Mouse (Mus musculus) bone marrow macrophage, adult 2 months (primary cell): ENCODE data around the gene Armc8. TPM values are rescaled to one million over a fixed set of nuclear protein-coding genes. Genes with fewer than 3 reads are reported as not detected.
A peak's percentile ranks its signal among the peaks of the same experiment; 100 is the strongest.
"Not testable (repeated sequence)": the region's sequence is repeated elsewhere in the genome, so short reads cannot be mapped to it uniquely, and the experiment has no call there.

Experiments used
- H3K27ac ChIP-seq: 2 replicates; pipeline ENCODE4 v1.5.1; 2012; ENCODE audit warnings: low read depth, low read length; ENCODE audit not compliant: insufficient read depth
- H3K4me1 ChIP-seq: 2 replicates; pipeline ENCODE4 v1.6.1; 2012; ENCODE audit warnings: low read length; ENCODE audit not compliant: control insufficient read depth, insufficient read depth
- H3K4me3 ChIP-seq: 2 replicates; pipeline ENCODE4 v1.5.1; 2012; ENCODE audit warnings: mild to moderate bottlenecking, low read length, moderate library complexity; ENCODE audit not compliant: insufficient read depth
- CTCF ChIP-seq: IDR thresholded peaks from 2 replicates; pipeline ENCODE4 v1.5.1; 2012; ENCODE audit warnings: low read depth, mild to moderate bottlenecking, low read length, moderate library complexity
- POLR2A ChIP-seq: IDR thresholded peaks from 2 replicates; pipeline ENCODE4 v1.6.1; 2012; ENCODE audit warnings: mild to moderate bottlenecking, low read depth, low read length, borderline replicate concordance
- polyA plus RNA-seq: library from polyadenylated mRNA; stranded (reverse); fragments of >200 nt; gene quantifications from 2 replicates; pipeline ENCODE4 v1.2.4, GENCODE M21; 2012; ENCODE audit not compliant: missing spikeins, insufficient read depth, insufficient read length

Gene Armc8
- 16.1 and 17.4 TPM in 2 replicates for polyA plus RNA-seq

- peaks cover 8% of the 10 kb centered on the region for H3K4me1 ChIP-seq
- peak within 1 kb of the TSS; percentile 85 for H3K27ac ChIP-seq
- TF ChIP-seq POLR2A = no peak
- peak within 1 kb of the TSS; percentile 99 for H3K4me3 ChIP-seq
Measured at GRCm38 (mm10) chr9:99568347-99569070, at the start of gene Armc8. TSS of gene Armc8 (minus strand) at chr9:99568899.

- Histone ChIP-seq H3K4me1 (no peaks in the 10 kb centered on the region), H3K4me3 (no peak within 1 kb of the TSS), H3K27ac (no peak within 1 kb of the TSS)
- TF ChIP-seq POLR2A = no peak
- no peak for TF ChIP-seq CTCF
Measured at GRCm38 (mm10) chr9:99612202-99612601, 43.5 kb upstream of the Armc8 start, which contains the start of gene A4gnt. TSS of gene A4gnt (plus strand) at chr9:99612502.

- Histone ChIP-seq H3K27ac (no peak overlapping the region), H3K4me1 (no peaks in the 10 kb centered on the region), H3K4me3 (no peak overlapping the region)
- TF ChIP-seq CTCF (no peak), POLR2A (no peak)
Measured at GRCm38 (mm10) chr9:99603566-99603965, 34.9 kb upstream of the Armc8 start.

- H3K4me3 ChIP-seq, H3K27ac ChIP-seq, H3K4me1 ChIP-seq: not testable (repeated sequence)
Measured at GRCm38 (mm10) chr9:99599127-99599526, 30.4 kb upstream of the Armc8 start.

DNA sequence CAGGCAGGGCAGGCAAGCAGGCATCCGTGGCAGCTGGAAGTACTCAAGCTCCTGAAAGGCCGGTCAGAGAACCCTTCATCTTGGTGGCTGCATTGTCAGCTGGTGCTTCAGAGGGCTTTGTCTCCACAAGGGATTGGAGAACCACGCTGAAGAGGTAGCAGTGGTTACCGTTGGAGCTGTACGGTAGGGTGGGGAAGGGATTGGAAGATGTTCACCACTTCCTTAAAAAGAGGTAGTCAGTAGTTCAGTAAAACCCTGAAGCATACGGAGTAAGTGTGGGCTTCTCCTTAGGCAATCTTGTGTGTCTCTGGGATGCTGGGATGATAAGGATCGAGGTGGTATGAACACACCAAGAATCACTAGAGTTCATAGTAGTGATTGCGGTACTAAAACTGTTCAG is 22.4 kb upstream of the Armc8 start:
- Histone ChIP-seq H3K27ac (no peak overlapping the region), H3K4me1 (no peaks in the 10 kb centered on the region), H3K4me3 (no peak overlapping the region)
- TF ChIP-seq POLR2A (no peak), CTCF (no peak)

DNA sequence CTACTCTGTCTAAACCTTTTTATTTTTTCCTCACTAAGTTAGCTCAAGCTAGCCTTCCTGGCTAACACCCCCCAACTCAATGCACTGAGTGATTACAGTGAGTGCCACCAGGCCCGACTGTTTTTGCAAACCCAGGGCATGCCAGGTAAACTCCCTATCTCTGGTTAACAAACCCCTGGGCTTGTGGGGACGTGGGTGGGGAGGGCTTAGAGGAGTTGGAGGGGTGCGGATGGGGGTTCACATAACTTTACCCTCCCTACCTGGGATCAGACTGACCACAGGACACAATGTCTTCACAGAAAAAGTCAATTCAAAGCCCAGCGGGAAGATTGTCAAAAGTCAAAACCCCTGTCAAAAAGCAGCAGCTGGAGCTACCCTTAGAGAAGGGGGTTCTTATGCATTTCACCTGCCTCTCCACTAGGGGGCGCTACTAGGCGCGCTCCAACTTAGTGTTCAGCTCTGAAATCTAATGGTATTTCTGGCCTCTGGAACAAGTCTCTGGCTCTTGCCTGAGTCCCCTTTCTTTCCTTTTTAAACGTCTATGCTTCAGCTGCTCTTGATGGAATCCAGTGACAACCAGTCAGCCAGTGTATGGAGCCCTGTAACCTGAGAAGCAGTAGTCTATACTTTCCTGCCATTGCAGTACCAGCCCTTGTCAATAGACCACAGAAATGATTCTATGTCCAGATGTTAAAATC is 19.0 kb upstream of the Armc8 start:
- peak; percentile 86 for TF ChIP-seq CTCF
- TF ChIP-seq POLR2A = no peak
- H3K4me3 ChIP-seq = no peak overlapping the region
- no peaks in the 10 kb centered on the region for H3K4me1 ChIP-seq
- no peak overlapping the region for H3K27ac ChIP-seq

DNA sequence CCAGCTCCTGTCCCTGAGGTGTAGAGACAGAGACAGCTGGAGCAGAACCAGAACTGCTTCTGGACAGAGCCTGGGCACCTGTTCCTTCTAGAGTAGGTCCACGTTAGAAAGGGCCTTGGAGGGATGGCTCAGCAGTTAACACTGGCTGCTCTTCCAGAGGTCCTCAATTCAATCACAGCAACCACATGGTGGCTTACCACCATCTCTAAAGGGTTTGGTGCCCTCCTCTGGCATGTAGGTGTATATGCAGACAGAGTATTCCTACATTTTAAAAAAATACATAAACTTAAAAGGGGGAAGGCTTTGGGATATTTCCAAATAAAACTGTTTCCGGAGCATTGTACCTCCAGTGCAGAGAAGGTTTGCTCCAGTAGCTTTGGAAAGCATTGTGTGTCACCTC is 12.0 kb upstream of the Armc8 start:
- TF ChIP-seq POLR2A (no peak), CTCF (no peak)
- Histone ChIP-seq H3K27ac (no peak overlapping the region), H3K4me1 (peaks cover 9% of the 10 kb centered on the region; the same call in 1 of the 2 replicates), H3K4me3 (no peak overlapping the region)

DNA sequence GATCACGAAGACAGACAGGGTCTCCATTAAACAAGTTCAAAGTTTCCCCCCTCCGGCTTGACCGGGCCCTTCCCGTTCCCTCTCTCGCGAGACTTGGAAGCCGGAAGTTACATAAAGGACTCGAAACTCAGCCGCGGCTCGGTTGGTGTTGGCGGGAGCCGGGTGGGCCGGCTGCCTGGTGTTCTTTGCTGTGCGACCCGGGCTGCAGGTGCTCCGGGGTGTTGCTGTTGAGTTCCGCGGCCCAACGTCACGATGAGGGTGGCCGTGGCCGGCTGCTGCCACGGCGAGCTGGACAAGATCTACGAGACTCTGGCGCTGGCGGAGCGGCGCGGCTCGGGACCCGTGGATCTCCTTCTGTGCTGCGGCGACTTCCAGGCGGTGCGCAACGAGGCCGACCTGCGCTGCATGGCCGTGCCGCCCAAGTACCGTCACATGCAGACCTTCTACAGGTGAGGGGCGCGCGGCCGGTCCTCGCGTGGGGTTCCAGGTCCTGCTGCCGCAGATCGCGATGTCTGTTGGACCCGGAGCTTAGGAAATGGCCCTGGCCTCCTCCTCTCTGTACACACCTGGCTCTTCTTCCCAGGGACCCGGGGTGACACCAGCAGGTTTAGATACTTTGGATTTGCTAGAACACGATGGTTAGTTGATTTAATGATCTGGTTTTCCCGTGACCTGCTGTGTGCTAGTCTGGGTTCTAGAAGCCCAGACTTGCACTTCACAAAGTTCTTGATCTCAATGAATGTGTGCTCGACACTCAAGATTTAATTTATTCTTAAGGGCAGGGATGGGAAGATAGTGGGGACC is 7.2 kb upstream of the Armc8 start, which contains the start of gene Dbr1:
Gene Dbr1, plus strand, starts transcription at position 123 of the 804 bp plus-strand sequence.
- Histone ChIP-seq H3K4me3 (peak within 1 kb of the TSS; percentile 97), H3K27ac (peak within 1 kb of the TSS; percentile 52), H3K4me1 (peaks cover 9% of the 10 kb centered on the region; the same call in 1 of the 2 replicates)
- TF ChIP-seq POLR2A (0 out of 2 replicates have a peak, but pooled peaks have one; percentile 25), CTCF (no peak)

DNA sequence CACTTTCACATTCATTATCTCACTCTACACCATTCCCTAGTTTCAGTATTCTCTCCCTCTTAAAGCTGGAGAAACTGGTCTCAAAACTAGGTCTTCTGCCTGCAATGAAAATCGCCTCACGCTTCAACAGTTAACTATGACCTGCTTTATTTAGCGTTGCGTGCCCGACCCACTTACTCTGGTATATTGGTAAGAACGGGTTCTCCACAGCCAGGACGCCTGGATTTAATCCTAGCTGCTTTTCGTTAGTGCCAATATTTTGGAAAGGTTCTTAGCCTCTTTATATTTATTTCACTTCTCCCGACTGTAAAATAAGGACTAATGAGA is 335 bp upstream of the Armc8 start:
- peak overlapping the region; percentile 10; the same call in 1 of the 2 replicates for H3K27ac ChIP-seq
- TF ChIP-seq CTCF = no peak
- TF ChIP-seq POLR2A = no peak

More for the DNA sequence above, 335 bp upstream of the Armc8 start:
- Histone ChIP-seq H3K4me1 (peaks cover 7% of the 10 kb centered on the region), H3K4me3 (peak overlapping the region; percentile 99)
